Mouse (Mus musculus): ENCODE results near the gene Cntfr.
A peak's percentile ranks its signal among the peaks of the same experiment; 100 is the strongest.

The Cntfr gene

GRCm38 (mm10) chr4:41696930-41697841 lies at the start of gene Cntfr:
Gene Cntfr, minus strand, starts transcription at chr4:41697089.
- peak; percentile 48 for DNase-seq (ENCODE audit: low spot score)

GRCm38 (mm10) chr4:41745021-41745420 lies 48.1 kb upstream of the Cntfr start:
- no peak for DNase-seq (ENCODE audit: low spot score)

- DNase-seq (ENCODE audit: low spot score): no peak
Observed at GRCm38 (mm10) chr4:41744131-41744530, 47.2 kb upstream of the Cntfr start.

- DNase-seq (ENCODE audit: low spot score): peak; percentile 93
Observed at GRCm38 (mm10) chr4:41741158-41741560, 44.3 kb upstream of the Cntfr start.

- DNase-seq (ENCODE audit: low spot score): no peak
Observed at GRCm38 (mm10) chr4:41740380-41741157, 43.7 kb upstream of the Cntfr start.

- DNase-seq (ENCODE audit: low spot score): no peak
Observed at GRCm38 (mm10) chr4:41739260-41739659, 42.4 kb upstream of the Cntfr start.

- no peak for DNase-seq (ENCODE audit: low spot score)
Observed at GRCm38 (mm10) chr4:41738256-41738603, 41.3 kb upstream of the Cntfr start.

GRCm38 (mm10) chr4:41737602-41738255 lies 40.8 kb upstream of the Cntfr start:
- DNase-seq (ENCODE audit: low spot score): peak; percentile 54

GRCm38 (mm10) chr4:41731052-41731765 lies 34.3 kb upstream of the Cntfr start, which contains the start of gene Arid3c:
Gene Arid3c, minus strand, starts transcription at chr4:41731142.
- DNase-seq (ENCODE audit: low spot score): no peak

- DNase-seq (ENCODE audit: low spot score): no peak
Observed at GRCm38 (mm10) chr4:41726826-41727621, 30.1 kb upstream of the Cntfr start.

GRCm38 (mm10) chr4:41722918-41723351 lies 26.0 kb upstream of the Cntfr start, which contains the start of gene Dctn3:
Gene Dctn3, minus strand, starts transcription at chr4:41723170.
- DNase-seq (ENCODE audit: low spot score): peak; percentile 91

GRCm38 (mm10) chr4:41716834-41717233 lies 19.9 kb upstream of the Cntfr start:
- no peak for DNase-seq (ENCODE audit: low spot score)

GRCm38 (mm10) chr4:41715596-41715995 lies 18.7 kb upstream of the Cntfr start:
- DNase-seq (ENCODE audit: low spot score): no peak

GRCm38 (mm10) chr4:41715082-41715481 lies 18.2 kb upstream of the Cntfr start:
- no peak for DNase-seq (ENCODE audit: low spot score)

GRCm38 (mm10) chr4:41714276-41714675 lies 17.4 kb upstream of the Cntfr start:
- peak; percentile 66 for DNase-seq (ENCODE audit: low spot score)

GRCm38 (mm10) chr4:41713197-41714067 lies 16.5 kb upstream of the Cntfr start, which contains the start of gene Rpp25l:
Gene Rpp25l, minus strand, starts transcription at chr4:41713534.
- peak; percentile 84 for DNase-seq (ENCODE audit: low spot score)

GRCm38 (mm10) chr4:41712421-41713196 lies 15.7 kb upstream of the Cntfr start:
- no peak for DNase-seq (ENCODE audit: low spot score)

GRCm38 (mm10) chr4:41711705-41712375 lies 15.0 kb upstream of the Cntfr start:
- no peak for DNase-seq (ENCODE audit: low spot score)

Measured in c-Kit-positive CD71-positive TER-119-positive erythroid progenitor cells, embryonic 14.5 days (primary cell).